Mouse (Mus musculus) liver, embryonic 14.5 days (tissue): ENCODE measurements at regions not wholly inside any gene's neighbourhood (a gene's known extent, or its start where the extent isn't known, plus 50 kb on each side); places are given as distances from the start of the nearest gene placed in this dataset.

ENCODE experiments used
- CTCF ChIP-seq: IDR thresholded peaks from 2 replicates; pipeline ENCODE4 v1.5.1; 2016; ENCODE audit warnings: antibody characterized with exemption, low read depth, control low read depth
- EP300 ChIP-seq: IDR thresholded peaks from 2 replicates; pipeline ENCODE4 v1.6.1; 2016; ENCODE audit warnings: antibody characterized with exemption, low read depth

GRCm38 (mm10) chr8:103447916-103448315 is 653.5 kb upstream of the Cdh5 start:
- TF ChIP-seq CTCF (no peak), EP300 (no peak)
